Mouse (Mus musculus): ENCODE measurements around the gene Fam102a.

Fam102a gene

DNA sequence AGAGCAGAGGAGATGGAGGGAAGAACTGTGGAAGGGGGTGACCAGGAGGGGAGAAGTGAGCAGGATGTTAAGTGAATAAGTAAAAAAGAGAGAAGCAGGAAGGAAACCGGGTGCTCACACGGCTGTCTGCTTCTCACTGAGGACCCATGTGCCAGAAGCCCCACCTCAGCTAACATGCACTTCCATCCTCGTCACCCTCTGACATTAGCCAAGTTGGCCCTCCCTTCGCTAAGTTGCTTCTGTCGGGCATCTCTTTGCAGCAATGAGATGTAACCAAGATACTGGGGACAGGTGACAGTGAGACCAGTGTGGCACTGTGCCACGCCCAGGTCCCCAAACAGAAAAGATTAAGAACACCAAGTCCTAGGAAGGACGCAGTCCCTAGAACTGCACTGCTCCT lies 22.5 kb upstream of the Fam102a start:
- in situ Hi-C loops (cut with MboI; ENCODE audit: low sequenced_read_pairs), result no loop called here

DNA sequence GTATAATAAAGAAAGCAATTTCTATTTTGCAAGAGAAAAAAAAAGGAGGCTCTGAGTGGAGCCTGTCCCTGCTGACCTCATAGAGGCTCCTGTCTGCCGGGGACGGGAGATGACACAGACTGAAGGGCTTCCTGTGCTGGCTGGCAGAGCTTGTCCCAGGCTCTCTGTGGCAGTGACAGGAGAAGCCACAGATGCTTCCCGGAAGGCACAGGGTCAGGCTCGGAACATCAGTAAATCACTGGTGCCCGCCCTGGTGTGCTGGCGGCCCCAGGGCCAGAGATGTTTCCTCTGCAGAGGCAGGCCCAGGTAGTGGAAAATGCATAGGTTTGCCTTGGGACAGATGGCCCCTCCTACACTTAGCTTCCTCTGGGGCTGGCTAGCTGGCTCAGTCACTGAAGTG lies 20.8 kb upstream of the Fam102a start:
- in situ Hi-C loops (cut with MboI; ENCODE audit: low sequenced_read_pairs), result no loop called here

DNA sequence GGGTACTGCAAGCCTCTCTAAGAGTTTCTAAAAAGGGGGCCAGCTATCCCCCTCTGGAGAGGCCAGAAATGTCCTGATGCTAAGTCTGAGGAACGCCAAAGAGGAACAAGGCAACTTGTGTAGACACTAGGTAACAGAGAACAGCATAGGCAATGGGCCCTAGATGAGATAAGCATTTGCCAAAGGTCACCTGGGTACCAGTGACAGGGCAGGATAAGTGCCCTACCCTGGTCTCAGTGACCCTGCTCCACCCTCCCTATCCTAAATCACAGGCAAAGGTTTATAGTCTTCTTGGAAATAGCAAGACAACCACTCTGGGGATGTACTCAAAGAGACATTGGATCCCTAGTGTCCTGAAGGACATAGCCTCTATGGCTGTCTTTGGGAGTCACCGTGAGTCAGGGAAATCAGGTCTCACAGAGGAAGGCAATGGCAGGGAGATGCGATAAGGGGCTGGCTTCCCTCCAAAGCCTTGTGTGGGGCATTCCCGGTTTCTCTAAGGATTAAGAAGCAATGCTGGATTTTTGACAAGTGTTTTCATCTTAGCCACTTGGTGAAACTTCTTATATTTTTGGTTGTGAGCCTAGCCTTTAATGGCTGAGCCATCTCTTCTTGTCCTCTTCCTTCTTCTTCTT lies 17.8 kb upstream of the Fam102a start:
- in situ Hi-C loops (cut with MboI; ENCODE audit: low sequenced_read_pairs), result no loop called here

DNA sequence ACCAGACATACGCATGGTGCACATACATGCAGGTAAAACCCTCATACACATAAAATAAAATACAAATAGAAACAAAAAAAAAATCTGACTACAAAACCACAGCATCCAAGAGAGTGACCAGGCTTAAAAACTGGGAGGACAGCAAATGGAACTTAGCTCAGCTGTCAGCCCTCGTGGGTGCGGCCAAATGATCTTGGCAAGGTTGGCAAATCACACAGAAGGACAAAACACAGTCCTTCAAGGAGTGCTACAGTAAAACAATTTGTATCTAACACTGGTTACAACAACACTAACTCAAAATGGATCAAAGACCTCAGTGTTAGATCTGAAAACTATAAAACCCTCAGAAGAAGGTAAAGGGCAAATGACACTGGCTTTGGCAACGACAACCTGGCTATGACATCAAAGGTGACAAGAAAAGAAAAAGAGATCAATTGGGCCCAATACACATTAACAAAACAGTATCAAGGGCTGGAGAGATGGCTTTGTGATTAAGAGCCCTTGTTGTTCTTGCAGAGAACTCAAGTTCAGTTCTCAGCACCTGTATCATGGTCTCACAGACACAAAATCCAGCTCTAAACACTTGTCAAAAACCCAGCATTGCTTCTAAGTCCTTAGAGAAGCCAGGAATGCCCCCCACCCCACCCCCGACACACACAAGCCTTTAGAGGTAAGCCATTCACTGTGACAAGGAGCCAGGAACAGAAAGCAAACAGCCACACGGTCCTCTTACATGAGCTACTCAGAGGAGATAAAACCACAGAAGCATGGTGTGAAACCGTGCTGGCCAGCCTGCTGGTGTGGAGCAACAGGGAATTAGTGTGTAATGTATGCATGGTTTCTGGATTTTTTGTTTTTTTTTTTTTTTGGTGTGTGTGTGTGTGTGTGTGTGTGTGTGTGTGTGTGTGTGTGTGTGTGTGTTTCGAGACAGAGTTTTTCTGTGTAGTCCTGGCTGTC lies 14.8 kb upstream of the Fam102a start:
- in situ Hi-C loops (cut with MboI; ENCODE audit: low sequenced_read_pairs), result no loop called here

DNA sequence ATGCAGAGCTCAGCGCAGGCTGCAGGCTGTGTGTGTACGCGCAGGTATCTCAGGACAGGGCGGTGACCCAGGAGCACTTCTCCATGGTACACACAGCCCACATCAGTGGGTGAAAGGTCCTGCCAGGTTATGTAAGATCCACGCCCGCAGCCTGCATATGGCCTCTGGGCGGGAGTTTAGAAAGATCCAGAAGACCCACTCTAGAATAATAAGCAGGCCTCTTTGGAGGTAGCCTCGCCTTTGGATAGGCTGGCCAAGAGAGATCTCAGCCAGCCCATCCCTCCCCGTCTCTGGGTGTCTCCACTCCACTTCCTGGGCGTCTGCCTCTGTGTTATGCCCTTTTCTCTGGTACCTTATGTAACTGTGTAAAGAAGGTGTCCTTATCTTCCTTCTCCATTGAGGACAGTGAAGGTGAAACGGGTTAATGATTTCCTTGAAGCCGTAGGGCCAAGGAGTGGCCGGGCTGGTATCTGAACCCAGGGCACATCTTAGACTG lies 10.5 kb upstream of the Fam102a start:
- in situ Hi-C loops (cut with MboI; ENCODE audit: low sequenced_read_pairs), result no loop called here

DNA sequence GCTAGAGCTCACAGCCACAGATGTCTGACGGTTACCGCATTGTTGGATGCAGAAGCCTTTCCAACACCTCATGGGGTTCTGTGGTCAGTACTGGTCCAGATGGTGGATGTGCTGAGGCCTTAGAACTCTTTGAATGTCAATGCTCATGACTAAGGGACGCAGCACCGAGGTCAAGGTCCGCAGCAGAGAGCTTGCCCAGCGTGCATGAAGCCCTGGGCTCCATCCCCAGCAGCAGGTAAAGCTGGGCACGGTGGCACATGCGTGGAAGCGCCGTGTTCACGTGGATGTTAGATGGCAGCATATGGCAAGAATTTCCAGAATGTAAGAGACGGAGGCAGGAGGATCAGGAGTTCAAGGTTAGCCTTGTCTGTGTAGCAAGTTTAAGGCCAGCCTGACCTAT lies 9.3 kb upstream of the Fam102a start:
- in situ Hi-C loops (cut with MboI; ENCODE audit: low sequenced_read_pairs), result no loop called here

DNA sequence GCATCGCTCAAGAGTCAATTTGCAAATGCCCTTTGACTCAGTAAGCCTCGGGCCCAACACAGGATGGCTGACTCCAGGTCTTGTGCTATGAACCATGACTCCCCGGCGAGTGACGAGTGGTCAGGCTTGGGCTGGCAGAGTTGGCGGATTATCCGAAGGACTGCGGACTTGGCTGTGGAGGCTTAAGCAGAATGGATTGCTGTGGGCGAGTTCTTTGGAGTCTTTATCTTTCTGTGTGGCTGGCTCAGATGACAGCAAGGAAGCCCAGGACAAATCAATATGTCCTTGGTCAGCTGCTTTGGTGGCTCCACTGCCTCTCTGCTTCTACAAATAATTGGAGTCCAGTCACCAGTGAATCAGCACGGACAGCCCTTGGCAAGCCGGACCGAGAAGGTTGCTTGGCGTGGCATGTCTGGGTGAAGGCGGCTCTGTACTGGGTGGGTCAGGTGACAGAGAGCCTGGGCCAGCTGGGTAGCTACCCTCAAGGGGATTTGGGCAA lies 7.6 kb upstream of the Fam102a start:
- in situ Hi-C loops (cut with MboI; ENCODE audit: low sequenced_read_pairs), result no loop called here

DNA sequence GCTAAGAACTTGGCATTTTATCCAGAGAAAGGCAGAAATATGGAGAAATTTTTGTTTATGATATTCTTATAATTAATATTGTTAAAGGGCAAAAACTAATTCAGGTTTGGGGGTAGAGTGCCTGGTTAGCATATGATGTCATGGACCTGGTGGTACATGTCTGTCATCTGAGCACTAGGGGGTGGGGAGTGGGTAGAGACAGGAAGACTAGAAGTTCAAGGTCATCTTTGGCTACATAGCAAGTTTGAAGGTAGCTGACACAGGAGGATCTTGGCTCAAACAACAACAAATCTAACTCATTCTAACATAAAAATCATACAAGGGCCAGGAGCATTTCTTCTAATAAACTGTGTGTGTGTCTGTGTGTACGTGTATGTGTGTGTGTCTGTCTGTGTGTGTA lies 6.8 kb upstream of the Fam102a start:
- in situ Hi-C loops (cut with MboI; ENCODE audit: low sequenced_read_pairs), result no loop called here

DNA sequence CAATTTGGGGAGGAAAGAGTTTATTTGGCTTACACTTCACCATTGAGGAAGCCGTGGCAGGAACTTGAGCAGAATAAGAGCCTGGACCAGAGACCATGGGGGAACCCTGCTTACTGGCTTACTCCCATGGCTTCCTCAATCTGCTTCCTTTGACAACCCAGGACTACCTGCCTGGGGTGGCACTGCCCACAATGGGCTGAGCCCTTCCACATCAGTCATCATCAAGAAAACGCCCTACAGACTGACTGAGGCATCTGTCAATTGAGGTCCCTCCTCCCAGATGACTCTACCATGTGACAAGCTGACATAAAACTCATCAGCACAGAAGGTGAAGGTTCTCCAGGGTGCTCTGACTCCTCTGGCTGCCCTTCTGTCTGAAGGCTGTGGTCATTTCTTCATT lies 4.7 kb upstream of the Fam102a start:
- in situ Hi-C loops (cut with MboI; ENCODE audit: low sequenced_read_pairs), result no loop called here

DNA sequence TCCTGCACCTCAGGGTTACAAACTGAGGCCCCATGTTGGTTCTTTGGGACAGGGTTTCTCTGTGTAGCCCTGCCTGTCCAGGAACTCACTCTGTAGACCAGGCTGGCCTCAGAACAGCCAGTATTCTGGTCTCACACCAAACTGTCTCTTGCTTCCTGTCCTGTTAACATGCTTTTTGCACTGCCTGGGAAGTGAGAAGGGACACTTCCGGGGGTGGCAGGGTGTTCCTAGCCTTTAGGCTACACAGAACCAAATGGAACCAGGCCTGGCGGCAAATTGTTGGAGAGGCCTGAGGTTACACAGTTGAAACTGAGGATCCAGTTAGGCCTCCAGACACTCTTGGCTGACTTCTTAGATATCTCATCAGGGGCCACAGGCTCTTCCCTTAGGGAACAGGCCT lies 2.0 kb upstream of the Fam102a start:
- in situ Hi-C loops (cut with MboI; ENCODE audit: low sequenced_read_pairs), result no loop called here

DNA sequence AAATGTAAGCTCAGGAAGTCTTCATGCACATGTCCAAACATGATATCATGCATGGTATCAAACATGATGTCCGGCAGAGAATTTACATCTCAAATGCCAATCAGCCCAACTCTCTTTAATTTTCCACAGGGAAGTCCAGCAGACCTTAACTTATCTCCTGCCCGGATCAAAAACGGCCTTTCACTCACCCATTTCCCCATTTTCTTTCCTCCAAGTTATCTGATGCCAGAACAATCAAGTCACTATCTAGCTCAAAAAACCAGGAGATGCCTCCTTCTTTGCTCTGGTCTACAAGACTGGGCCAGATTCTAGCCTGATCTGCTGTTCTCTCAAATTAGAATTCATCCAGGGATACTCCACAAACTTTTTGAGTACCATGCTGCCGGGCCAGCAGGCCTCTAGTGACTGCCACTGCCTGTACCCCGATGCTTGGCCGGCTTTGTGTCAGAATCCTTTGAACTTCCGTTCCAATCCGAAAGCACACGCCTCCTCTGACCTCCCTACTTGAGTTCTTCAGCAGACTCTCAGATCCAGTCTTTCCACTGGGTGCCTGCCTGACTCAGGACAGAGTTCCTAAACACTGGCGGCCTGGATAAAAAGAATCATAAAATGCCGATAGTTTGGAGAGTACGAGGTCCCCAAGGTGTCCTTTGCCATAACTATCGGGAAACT lies 935 bp upstream of the Fam102a start:
- in situ Hi-C loops (cut with MboI; ENCODE audit: low sequenced_read_pairs), result no loop called here

DNA sequence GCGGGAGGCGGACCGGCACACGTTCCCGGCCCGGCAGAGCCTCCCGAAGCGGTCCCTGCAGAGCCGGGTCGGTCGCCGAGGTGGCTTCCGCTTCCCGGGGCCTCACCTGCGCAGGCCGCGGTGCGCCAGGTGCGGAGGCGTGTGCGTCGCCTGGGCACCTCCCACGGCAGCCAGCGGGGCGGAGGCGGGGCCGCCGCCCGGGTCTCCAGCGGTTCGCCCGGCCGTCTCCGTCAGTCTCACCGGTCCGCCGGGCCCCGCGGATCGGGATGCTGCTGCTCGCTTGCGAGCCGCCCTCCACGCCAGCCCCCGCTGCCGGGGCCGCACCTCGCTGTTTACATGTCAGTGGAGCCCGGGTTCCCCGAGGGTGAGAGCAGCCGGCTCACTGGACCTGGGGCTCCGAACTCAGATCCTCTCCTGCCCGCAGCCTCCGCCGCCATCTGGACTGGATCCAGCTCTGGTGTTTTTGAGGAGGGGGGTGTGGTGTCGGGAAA lies 414 bp downstream of the Fam102a start:
- in situ Hi-C loops (cut with MboI; ENCODE audit: low sequenced_read_pairs), result no loop called here

DNA sequence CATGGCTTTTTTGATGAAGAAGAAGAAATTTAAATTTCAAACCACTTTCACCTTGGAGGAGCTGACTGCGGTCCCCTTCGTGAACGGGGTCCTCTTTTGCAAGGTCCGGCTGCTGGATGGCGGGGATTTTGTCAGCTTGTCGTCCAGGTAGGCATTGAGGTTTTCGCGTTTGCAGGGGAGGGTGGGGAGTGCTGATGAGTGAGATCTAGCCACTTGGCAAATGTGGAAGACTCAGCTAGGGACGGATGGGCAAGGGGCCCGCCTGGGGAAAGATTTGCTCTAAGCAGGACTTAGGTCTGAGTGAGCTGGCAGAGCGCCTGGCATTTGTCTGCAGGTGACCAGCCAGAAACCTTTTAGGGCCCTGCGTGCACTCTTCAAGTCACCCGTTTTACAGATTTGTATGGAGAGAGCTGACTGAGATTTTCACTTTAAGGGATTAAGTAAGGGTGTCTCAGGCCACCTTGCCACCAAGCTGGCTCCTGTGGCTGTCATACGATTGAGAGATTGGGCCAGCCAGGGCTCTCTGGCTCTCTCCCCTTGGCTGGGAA lies 1.0 kb downstream of the Fam102a start:
- in situ Hi-C loops (cut with MboI; ENCODE audit: low sequenced_read_pairs), result no loop called here

DNA sequence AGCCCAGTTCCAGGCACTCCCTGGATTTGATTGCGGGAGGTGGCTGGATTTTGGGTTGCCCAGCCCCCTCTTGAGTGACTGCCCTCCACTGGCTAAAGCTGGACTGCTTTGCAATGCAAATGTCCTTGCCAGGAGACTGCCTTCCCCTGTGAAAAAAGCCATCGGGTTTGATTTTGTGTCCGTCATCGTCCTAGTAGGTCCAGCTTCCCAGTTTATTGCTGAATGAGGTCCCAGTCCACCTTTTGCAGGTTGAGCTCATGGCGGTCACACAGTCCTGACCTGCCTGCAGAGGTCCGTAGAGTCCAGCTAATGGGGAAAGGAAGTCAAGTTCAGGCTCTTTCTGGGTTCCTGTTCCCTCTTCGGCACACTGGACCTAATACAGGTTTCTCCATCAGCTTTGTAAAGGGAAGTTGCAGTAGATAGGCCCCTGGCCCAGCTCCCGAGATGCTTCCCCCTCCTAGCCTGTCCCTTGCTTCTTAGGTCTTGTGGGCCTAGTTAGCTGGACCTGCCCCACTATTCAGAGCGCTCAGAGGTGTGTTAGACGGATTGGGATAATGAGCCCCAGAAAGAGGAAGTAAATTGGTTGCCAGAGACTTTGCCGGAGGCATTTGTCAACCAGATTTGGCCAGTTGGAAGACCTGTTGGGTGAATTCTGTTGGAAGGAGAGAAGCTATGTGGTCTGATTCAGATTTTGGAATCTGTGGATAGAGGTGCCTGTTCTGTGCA lies 1.7 kb downstream of the Fam102a start:
- in situ Hi-C loops (cut with MboI; ENCODE audit: low sequenced_read_pairs), result no loop called here

DNA sequence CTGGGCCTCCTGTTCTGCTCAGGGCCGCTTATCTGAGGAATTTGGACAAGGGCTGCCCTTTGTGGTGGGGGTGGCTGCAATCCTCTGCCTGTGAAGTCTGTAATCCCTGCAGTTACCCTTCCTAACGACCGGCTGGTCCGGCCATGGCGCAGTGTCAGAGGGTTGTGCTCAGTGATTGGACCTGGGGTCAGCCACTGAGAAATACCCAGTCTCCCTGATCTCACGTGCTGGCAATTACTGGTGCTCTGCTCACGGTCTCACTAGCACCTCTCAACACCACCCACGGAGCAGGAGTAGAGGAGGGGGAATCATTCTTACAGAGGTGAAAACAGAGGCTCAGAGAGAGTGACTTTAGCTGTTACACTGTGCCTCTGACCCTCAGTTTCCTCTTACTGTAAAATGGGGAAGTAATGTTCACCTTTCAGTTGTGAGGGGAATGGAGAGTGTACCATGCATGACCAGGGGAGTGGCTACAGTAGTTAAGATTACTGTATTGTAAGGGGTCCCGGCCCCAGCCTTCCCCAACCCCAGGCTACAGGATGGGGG lies 2.3 kb downstream of the Fam102a start:
- in situ Hi-C loops (cut with MboI; ENCODE audit: low sequenced_read_pairs), result no loop called here

DNA sequence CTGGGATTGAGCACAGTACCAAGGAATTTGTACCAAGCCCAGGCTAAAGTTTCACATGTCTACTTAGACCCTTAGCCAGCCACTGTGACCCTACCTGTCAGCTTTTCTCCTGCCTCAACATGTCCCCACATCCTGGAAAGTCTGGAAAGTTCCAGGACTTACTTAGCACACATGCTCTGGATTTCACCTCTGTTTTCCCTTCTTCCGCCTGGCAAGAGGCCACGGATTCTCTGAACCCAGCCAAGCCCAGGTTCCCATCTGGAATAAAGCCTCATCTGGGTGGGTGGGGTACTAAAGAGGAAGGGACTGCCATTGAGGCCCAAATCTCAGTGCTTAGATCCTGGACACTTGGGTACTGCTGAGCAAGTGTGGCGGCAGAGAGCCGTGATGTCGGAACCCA lies 2.8 kb downstream of the Fam102a start:
- in situ Hi-C loops (cut with MboI; ENCODE audit: low sequenced_read_pairs), result no loop called here

DNA sequence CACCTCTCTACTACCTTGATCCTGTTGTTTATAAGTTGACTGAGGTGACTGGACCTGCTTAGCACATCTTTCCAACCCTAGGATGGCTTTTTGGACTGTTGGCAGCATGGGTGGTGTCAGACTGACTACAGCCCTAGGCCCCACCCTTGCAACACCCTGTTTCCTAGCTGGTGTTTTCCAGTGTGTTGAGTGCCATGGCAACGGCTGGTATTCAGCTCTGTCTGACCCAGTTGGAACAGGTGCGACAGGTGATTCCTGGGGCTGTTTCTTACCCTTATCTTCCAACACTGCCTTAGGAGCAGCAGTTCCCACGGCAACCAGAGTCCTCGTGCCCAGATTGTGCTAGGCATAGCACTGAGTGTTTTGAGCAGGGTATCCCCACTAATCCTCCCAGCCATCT lies 3.3 kb downstream of the Fam102a start:
- in situ Hi-C loops (cut with MboI; ENCODE audit: low sequenced_read_pairs), result no loop called here

DNA sequence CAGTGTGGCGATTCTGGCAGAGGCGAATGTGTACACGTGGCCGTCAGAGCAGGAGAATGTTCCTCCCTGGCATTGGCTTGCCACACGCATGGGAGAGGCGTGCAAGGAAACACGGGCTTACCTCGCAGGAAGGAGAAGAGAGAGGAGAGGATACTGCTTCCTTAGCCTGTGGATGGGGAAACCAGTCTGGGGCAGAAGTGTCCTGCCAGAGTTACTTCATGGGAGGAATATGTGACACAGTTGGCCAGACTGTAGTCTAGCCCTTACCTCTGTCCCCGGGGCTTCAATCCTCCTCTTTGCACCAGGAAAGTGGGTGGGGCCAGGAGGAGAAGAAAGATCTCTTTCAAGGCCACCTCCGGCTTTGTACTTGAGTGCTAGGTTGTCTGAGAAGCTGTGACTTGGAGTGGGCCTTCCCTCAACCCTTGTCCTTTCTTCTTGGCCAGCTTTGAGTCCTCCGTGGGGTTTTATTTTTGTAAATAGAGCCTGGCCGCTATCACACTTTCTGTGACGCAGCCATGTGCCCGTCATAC lies 4.4 kb downstream of the Fam102a start:
- in situ Hi-C loops (cut with MboI; ENCODE audit: low sequenced_read_pairs), result no loop called here

DNA sequence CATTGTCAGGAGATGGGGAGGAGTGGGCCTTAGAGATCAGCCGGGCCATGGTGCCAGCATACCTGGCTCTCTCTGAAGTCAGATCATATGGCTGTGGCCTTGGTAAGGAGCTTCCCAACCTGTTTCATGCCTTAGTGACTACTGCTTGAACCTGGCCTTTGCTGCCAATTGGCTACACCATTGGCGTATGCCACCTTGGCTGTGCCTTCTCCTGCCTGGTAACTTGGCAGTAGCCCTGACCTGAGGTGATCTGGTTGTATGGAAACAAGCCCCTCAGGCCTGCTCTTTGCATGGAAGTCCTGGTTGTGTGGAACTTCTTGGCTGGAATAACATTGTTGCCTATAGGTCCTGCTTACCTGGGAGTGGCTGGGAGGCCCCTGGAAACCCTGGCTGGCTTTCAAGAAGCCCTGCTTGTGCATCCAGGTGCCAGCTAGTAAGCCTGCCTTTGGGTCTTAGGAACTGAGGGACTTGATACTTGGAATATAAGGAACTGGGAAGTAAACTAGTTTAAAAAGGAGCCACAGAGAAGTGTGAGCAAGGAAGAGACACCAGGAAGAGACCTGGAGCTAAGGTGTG lies 6.3 kb downstream of the Fam102a start:
- in situ Hi-C loops (cut with MboI; ENCODE audit: low sequenced_read_pairs), result no loop called here

All from CH12F3 (cell line).